Mouse (Mus musculus): ENCODE measurements at regions not wholly inside any gene's neighbourhood (a gene's known extent, or its start where the extent isn't known, plus 50 kb on each side); places are given as distances from the start of the nearest gene placed in this dataset.
A peak's percentile ranks its signal among the peaks of the same experiment; 100 is the strongest.

DNA sequence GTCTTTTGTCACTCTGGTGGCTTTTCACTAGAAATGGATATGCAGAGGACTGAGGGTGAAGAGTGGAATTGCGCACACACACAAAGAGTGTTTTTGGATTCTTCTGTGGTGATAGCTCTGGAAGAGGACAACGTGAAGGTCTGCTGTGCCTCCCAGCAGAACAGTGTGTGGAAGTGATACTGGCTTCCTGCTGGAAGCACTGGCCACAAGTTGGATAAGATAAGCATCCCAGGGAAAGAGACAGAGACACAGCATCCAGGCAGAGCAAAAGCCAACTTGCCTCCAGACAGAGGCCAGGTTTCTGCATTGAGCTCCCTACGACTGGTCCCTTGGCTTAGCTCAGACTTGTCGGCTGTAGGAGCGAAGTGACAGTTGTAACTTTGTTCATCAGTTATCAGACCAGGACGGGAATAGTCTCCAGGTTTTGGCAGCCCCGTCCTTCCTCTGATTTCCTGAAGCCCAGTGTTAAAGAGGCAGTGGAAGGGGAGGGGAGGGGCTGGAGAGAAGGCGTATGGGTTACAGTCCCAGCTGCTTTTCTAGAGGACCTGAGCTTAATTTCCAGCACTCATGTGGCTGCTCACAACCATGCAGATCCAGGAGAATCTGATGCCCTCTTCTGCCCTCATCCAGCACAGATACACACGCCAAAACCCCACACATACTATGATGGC lies 89.2 kb downstream of the Tmem170b start:
- DNase-seq (ENCODE audit: low read depth), result no peak

DNA sequence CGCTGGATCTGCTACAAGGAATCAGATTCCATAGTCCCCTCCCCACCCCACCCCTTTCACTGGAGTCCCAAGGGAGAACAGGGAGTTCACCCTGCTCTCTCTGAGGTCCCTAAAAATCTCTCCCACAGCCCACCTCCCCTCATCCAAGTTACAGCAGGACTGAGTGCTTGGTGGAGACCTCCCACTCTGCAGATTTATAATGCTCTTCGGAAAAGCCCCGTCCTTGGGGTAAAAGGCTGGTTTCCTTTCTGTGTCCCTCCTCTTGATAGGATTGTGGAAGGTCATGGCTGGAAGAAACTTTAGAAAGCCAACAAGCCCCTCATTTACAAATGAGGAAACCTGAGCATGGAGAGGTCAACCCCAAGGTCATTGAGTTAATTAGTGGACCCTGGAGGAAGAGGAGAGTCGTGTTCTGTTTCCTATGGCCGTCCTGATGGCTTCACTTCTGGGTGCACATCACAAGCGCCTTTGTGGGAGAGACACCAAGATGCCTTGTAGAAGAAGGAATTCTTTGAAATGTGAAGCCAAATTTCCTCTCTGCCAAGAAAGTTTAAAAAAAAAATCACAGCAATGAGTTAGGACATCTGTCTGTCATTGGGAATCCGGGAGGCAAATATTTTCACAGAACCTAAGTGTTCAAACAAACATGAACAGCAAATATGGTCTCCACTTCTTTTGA lies 91.2 kb downstream of the Tmem170b start:
- no peak for DNase-seq (ENCODE audit: low read depth)

DNA sequence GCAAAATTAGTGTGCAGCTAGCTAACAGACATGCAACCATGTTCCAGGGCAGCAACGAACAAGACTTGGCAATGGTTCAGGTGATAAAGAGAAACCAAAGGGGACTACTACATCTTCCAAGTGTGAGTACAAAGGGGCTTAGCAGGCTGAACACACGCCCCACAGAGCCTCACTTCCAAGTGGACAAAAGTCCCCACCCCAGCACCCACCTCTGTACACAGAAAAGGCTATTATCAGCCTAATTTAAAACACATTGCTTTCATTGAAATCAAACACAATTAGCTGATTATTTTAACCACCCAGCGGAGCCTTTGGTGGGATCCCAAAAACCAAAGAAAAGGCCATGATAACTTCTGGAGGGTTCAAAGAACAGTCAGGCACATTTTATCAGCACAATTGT lies 95.6 kb downstream of the Tmem170b start:
- DNase-seq (ENCODE audit: low read depth), result no peak

DNA sequence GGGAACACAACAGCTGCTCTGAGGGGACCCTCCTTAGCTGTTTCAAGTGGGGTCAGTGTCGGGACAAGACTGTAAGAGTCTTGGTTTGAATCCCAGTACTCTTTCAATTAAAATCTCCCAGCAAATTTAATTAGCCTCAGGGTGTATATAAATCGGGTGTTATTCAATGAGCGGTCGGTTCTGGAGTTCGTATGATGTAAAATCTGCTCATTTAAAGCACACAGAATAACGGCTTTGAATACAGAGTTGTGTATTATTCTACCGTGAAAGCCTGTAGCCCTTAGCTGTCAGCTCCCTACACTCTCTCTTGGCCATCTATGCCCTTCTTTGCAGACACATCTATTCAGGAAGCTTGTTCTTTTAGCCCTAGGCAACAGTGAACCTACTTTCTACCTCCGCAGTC lies 96.1 kb downstream of the Tmem170b start:
- DNase-seq (ENCODE audit: low read depth), result no peak

DNA sequence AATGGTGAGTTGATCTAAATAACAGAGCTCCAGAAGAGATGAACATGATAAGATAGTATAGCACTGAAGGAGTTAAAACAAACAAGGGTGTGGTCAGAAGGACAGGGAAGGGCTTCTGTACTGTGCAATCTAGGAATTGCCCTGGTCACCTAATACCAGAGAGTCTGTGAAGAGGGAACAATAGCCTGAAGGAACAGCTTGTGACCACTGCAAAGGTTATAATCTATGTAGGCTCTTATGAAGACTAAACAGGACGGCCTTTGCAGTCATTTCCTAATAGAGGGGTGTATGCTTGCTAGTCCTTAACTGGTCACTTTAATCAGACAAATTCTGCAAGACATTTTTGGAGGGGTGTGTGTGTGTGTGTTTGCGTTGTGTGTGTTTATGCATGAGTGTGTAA lies 97.5 kb downstream of the Tmem170b start:
- DNase-seq (ENCODE audit: low read depth), result no peak

DNA sequence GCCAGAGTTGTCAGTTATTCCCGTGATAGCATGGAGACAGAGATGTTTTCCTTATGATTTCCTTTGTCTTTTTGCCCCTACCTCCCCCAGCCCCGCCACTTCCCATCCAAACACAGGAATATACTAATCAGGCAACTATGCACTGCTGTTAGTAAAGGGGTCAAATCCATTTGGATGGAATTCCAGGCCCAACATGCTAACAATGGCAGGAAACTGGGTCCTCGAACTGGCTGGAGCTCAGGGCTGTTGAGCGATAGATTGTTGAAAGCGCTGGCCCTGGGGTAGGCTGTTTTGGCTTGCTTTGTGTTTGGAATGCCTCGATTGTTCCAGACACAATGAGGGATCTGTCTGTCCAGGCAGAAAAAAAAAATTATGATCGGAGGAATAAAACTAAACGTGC lies 97.9 kb downstream of the Tmem170b start:
- DNase-seq (ENCODE audit: low read depth), result no peak

DNA sequence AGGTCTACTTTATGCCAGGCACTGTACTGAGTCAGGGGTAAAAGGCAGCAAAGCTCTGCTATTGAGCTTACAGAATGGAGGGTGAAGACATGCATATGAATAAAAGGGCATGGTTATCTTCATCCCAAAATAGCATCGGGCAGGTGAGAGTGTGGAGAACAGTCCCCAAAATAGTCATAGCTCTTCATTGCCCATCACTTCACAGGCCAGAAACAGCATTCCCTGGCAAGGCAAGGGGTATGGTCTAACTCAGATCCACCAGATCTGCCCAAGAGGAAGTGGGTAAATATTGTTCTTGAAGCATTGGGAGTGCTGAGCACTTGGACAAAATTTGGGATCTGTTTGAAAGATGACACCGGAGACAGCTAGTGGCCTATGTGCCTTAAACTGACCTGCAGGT lies 99.1 kb downstream of the Tmem170b start:
- DNase-seq (ENCODE audit: low read depth), result no peak

DNA sequence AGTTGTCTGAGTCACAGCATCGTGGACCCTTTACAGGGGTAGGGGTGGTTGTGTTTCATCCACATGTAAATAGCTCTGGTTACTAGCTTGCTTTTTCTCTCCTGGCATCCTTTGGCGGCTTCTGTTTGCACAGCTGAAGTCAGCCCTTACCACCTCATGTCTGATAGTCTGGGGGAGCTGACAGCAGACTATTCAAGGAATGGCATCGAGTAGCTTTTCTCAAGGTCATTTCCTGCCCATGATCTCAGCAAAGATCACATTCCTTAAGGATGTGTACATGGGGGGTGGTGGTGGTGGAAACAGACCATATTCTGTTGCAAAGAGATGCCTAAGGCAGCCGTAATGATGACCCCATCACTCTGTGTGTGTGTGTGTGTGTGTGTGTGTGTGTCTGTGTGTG lies 99.9 kb downstream of the Tmem170b start:
- DNase-seq (ENCODE audit: low read depth), result peak; percentile 59

DNA sequence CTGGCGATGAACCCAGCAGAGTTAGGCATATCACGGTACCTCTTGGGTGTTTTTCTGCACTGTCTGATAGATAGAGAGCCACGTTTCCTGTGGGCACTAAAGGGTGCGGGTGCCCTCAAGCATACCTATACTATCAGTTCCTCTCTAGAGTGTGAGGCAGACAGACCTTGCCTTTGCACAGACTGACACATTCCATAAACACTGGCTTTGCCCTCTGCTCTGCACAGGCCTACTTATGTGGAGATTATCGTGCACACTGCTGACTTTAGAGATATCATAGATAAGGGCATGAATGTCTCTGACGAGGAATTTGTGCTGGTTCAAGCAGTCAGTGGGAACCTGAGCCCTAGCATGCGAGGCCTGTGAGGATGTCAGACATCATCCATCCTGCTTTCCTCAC lies 102.1 kb downstream of the Tmem170b start:
- no peak for DNase-seq (ENCODE audit: low read depth)

DNA sequence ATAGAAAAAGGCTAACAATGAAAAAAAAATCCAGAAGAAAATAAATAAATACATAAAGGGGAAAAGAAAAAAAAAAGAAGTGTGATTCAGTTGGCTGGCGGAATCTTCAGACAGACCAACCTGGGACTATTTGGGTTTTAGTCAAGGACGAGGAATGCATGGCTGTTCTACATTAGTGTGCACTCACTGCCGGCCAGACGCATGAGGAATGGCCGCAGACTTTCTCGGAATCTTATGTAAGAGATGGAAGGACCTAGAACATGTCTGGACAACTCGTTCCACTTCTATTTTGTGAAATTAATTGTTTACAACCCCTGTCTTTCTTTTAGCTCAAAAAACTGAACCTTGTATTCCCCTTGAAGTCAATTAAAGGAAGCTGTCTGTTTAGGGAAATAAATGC lies 103.4 kb downstream of the Tmem170b start:
- peak; percentile 51 for DNase-seq (ENCODE audit: low read depth)

DNA sequence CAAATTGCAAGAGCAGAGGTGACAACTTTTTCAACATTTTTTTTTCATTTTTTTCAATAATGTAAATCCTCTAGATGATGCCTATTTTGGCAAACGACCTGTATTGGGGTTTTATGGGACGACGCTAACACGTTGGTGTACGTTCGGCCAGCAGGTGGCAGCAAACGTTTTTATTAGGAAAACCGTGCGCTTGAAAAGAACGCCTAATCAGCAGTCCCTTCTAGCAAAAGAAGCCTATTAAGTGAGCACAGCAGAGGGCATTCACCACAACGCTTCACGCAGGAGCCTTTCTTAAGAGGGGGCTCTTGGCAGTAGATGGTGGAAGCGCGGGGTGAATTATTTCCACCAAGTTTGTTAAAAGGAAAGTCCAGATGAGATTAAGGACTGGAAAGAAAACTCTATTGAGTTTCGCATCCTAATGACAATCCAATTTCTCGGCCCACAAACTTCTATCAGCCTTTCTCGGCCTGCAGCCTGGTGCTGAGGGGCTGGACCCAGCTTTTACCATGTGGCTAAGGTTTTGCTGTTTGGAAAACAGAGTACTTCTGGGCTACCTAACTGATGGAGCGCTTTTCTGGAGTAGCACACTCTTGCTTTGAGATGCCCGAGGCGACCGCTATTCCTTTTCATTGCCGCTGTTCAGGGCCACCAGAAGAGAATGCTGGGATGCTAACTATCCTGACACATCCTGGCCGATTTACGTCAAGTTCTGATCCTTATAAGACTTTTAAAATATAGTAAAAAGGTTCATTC lies 103.9 kb downstream of the Tmem170b start:
- DNase-seq (ENCODE audit: low read depth), result peak; percentile 93

DNA sequence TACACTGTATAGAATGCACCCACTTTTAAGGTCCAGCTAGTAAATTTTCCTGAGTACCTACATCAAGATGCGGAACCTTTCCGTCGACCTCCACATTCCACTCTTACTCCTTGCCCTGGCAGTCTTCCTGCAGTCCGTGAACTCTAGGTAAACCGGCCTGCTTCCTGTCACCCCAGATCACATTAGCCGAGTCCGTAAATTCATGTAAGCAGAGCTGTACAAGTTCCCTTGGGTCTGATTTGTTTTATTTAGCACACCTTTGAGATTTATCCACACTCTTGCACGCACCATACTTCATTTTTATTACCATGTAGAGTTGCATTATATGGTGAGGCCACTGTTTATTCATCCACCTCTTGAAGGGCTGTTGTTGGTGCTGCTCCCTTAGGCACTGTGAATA lies 106.9 kb downstream of the Tmem170b start:
- DNase-seq (ENCODE audit: low read depth), result no peak
